Mouse (Mus musculus) layer of hippocampus, adult 11-12 months (tissue): ENCODE results near the gene Hadhb.
A peak's percentile ranks its signal among the peaks of the same experiment; 100 is the strongest.
"Not testable (repeated sequence)": the region's sequence is repeated elsewhere in the genome, so short reads cannot be mapped to it uniquely, and the experiment has no call there.

Experiments used
- DNase-seq: peaks from one replicate; pipeline ENCODE4 v3.0.0; 2022; ENCODE audit warnings: low spot score

Gene Hadhb

DNA sequence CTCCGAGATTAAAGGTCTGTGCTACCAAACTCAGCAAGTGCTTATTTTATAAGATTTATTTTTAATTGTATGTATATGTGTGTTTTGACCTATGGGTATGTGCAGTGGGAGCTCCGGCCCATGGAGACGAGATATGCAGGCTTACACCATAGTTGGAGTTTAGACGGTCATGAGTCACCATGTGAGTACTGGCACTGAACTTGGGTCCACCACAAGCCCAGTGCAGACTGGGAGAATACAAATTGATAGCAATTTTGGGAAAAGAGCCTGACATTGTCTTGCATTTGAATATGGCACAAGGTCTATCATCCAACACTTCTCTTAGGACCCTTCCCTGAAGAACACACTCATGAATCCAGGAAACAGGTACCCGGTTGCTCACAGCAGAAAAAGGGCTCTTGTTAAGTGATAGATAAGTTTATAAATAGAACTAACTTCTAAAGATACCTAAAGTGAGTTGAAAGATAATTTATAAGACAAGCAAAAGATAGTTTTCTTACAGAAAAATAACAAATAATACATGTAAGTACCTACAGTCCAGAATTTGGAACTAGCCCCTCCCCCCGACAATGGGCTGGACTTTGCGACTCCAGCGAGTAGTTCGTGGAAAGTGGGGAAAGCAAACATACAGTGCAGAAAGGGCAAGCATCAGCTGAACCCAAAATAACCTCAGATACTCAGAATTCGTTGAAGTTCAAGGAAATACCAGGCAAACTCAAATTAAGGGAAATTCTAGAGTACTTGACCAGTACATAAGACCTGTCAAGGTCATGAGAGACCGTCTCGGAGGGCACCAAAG, 32.8 kb downstream of the Hadhb start:
- no peak for DNase-seq

DNA sequence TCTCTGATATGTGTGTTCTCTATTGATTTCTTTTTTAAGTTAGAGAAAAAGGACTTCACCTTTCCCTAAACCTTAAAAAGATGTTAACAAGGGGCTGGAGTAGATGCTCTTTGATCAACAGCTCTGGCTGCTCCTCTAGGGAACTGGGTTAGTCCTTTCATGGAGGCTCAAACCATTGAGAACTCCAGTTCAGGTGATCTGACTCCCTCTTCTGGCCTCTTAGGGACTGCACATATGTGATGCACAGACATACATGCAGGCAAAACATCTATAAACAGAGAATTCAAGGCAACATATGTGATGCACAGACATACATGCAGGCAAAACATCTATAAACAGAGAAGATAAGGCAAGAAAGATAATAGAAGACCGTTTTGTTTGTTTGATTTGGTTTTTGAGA, 37.4 kb downstream of the Hadhb start:
- DNase-seq: no peak

GRCm38 (mm10) chr5:30195340-30195739, 40.3 kb downstream of the Hadhb start:
- no peak for DNase-seq

- DNase-seq: no peak
These were observed 43.2 kb downstream of the Hadhb start for GRCm38 (mm10) chr5:30198257-30198656.

DNA sequence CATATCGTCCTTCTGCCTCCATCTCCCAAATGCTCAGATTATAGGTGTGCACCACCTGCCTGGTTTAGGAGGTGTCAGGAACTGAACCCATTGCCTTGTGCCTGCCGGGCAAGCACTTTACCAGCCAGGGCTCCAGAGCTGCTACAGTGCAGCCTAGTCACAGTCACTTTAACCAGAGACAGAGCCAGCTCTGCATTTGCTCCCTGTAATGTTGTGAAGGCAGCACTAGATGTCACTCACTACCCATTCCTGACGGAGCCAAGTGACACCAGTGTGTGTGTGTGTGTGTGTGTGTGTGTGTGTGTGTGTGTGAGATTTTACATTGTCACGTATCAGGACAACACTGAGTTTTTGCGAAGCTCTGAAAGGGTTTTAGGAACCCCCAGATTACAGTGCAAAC, 46.5 kb downstream of the Hadhb start:
- DNase-seq: peak; percentile 44

DNA sequence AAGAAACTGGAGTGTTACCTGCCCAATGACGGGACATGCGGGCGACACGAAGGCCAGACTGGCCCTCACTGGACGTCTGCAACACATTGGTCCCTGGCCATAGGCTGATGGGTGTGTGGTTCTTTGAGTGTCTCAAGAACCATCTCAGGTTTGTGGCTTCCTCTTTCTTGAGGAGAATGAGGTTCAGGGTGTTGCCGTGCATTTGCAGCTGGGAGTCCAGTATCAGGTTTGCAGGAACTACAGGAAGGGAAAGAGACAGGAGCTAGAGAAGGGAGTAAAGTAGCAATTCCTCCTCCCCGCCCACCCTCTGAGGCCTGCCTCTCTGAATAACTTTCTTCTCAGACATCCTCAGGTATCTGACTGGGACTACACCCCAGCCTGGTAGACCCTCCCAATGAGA, 47.2 kb downstream of the Hadhb start:
- DNase-seq: no peak

DNA sequence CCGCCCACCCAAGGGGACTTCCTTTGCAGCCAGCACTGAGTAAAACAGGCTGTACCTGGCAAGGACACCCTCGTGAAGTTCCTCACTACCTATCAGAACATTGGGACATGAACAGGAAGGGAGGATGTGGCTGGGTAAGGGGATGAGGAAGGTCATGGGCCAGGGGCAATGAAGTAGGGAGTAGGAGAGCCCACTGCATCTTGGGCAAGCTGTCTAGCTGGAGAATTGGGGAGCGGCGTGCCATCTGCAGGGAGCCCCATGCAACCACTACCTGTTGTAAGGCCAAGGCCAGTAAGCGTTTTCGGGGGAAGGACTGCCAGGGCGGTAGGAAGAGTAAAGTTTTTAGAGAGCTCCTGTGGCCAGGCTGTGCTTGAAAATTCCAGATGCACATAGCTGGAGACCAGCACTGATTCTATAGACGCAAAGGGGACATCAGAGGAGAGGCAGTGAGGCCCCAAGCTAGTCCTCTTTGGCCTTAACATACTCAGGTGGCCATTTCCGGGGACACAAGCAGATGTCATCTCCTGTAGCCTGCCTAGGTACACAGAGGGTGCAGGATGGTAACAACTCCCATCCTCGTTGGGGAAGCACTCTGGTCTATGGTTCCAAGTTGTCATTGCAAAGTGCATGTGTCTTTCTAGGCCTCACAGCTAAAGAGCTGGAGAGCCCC, 48.3 kb downstream of the Hadhb start:
- DNase-seq: no peak

GRCm38 (mm10) chr5:30204441-30204840, 49.4 kb downstream of the Hadhb start:
- DNase-seq: no peak

DNA sequence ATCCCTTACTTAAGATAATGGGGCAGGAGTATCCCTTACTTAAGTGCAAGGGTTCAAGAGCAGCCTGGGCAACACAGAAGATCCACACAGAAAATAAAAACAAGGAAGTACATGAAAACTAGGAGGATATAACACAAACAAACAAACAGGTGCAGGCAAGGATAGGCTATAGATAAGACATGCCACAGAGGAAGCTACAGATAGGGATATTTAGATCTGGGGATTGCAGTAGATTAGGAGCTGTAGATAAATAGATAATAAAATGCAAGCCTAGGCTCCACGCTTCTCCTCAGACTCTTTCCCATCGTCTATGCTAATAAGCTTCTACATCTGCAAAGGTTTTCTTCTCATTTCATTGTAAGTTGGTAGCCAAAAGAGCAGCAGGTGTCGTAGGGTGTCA, 50.0 kb downstream of the Hadhb start:
- no peak for DNase-seq

- DNase-seq: no peak
These were observed 50.4 kb downstream of the Hadhb start, which contains the start of gene Adgrf3 for GRCm38 (mm10) chr5:30205493-30205892. TSS of gene Adgrf3 (minus strand) at chr5:30205722.

DNA sequence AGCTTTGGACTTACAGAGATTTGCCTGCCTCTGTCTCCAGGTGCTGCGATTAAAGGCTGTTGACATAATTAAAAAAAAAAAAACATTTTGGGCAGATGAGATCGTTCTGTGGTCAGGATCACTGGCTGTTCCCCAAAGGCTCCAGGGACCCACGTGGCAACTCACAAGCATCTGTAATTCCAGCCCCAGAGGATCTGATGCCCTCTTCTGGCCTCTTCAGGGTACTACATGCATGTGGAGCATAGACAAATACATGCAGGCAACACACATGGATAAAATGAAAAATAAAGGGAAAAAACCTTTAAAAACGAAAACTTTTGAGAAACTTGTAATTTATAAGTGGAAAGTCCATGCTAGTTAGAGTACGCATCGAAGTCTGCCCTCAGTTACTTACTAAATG, 52.2 kb downstream of the Hadhb start:
- no peak for DNase-seq

DNA sequence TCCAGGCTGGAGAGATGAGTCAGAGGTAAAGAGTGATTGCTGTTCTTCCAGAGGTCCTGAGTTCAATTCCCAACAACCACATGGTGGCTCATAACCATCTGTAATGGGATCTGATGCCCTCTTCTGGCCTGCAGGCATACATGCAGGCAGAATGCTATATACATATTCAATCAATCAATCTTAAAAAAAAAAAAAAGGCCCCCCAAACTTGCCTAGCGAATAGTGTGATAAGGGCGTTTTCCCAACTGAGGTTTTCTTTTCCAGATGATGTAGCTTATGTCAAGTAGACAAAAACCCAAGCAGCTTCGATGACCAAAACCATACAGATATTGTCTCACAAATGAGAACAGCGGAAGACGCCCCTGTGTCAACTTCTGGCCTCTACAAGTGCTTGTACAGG, 55.7 kb downstream of the Hadhb start:
- not testable (repeated sequence) for DNase-seq

DNA sequence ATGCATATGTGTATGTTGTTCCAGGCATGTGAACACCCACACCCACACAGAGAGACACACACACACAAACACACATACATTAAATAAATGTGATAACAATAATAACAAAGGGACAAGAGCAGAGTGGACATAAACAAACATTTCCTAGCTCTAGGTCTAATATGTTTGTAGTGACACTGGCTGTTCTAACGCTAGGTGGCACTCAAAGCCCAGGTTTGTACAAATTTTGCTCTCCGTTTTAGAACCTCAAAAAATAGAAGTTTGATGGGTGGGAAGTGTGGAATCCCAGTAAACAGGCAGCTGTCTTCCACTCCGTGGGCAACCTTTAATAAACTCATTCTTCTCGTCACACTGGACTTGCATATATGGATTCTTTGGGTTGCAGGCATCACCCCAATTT, 59.8 kb downstream of the Hadhb start:
- peak; percentile 58 for DNase-seq

GRCm38 (mm10) chr5:30215970-30216369, 60.9 kb downstream of the Hadhb start:
- no peak for DNase-seq

GRCm38 (mm10) chr5:30219715-30220114, 64.7 kb downstream of the Hadhb start:
- no peak for DNase-seq

DNA sequence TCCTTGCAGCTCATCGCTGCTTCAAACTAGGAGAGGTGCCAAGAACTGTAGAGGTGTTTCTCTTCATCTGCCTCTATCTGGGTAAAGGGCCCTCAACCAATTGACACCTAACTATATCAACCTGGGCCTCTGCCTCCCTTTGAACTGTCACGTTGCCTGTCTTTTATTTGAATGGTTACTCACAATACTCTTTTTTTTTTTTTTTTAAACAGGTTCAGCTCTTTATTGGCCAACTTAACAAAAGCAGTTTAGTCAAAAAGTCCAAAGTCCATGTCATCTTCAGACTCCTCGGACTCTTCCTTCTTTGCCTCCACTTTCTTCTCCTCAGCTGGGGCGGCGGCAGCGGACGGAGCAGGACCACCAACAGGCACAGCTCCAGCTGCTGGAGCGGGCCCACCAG, 65.6 kb downstream of the Hadhb start:
- no peak for DNase-seq

DNA sequence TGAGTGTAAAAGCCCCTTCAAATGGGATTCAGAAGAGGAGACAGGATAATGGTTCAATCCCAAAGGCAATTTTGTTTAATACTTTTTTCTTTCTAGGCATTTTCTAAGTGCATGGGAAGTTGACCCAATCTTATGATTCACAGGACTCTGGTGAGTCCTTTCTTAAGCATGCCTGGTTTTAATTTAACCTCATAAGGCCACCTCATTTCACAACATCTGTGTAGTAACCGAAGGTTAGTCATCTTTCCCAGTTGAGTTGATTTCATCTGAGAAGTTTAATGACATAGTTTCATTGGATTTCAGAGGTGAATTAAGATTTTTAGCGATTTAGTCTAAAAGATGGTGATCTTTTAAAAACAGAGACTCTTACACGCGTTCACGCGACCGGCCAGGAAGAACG, 67.6 kb downstream of the Hadhb start:
- no peak for DNase-seq

GRCm38 (mm10) chr5:30230901-30231300, 75.9 kb downstream of the Hadhb start:
- DNase-seq: peak; percentile 27

DNA sequence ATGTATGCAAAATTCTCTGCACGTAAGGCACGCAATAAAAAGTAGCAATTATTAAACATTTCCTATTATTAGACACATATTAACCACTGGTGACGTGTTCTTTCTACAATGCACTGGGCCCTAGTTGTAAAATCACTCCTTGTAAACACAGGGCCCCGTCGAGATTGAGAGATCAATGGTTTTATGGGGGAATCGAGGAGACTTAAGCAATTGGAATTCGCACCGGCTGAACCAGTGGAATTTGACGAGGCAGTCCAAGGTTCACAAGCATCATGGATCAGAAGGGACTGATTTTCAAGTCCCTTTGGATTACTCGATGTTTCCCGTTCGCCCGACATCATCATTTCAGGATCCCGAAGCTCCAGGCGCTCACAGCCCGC, 76.8 kb downstream of the Hadhb start:
- DNase-seq: no peak

DNA sequence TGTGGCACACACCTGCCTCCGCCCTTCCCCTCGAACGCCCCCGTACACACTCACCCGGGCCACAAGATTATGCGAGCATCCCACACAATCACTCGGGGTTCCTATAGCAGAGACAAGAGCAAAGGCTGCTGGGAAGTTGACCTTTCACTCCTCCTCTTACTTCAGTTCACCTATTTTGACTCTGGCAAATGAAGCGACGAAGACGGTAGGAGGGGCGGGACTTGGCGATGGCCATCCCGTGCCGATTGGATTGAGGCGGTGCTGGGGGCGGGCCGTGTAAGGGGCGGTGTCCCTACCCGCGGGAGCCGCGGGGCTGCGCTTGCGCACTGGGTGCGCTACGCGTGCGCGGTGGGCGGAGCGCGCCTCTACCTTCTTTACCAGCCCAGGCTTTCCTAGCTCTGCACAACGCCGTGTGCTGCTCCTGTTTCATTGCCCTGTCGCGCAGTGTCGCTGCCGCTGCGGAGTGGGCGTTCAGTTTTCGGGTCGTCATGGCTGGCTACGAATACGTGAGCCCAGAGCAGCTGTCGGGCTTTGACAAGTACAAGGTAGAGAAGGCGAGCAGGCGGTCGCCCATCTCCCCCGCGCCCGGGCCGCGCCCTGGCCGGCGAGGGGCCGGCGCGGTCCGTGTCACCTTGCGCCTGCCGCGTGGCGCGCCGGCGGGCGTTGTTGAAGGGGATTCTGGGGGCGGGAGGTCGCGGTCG, 77.4 kb downstream of the Hadhb start, which contains the start of gene Selenoi:
Selenoi (plus strand) TSS at position 311 of the 701 bp plus-strand sequence.
- peak; percentile 99 for DNase-seq

DNA sequence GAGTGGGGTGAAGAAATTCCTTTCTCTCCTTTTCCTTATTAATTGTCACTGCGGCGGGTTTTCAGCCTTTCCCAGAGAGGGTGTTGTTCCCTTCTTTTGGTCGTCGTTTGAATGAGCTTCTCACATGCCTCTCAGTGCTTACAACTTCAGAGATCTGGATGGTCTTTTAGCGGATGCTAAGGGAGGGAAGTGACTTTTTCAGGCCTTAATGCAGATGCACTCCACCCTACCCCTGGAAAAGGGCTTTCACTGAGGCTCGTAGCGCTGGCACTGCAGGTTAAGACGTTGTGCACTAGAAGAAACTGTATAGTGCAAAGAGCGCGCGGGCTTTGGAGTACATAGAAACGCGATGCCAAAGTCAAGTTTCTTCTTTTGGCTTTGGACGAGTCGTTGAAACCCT, 78.0 kb downstream of the Hadhb start:
- peak; percentile 13 for DNase-seq

GRCm38 (mm10) chr5:30233979-30234378, 78.9 kb downstream of the Hadhb start:
- DNase-seq: no peak
